Mouse (Mus musculus): ENCODE measurements at regions not wholly inside any gene's neighbourhood (a gene's known extent, or its start where the extent isn't known, plus 50 kb on each side); places are given as distances from the start of the nearest gene placed in this dataset.
A peak's percentile ranks its signal among the peaks of the same experiment; 100 is the strongest.

GRCm38 (mm10) chr19:44696773-44697172 is 59.1 kb upstream of the Pax2 start:
- 0 out of 2 replicates have a peak, but pooled peaks cover 5% of the 10 kb centered on the region for H3K4me1 ChIP-seq (ENCODE audit: insufficient read depth, low read length)
- H3K4me3 ChIP-seq (ENCODE audit: low read length) = no peak overlapping the region
- no peak overlapping the region for H3K27ac ChIP-seq
- no peaks in the 10 kb centered on the region for H3K36me3 ChIP-seq (ENCODE audit: insufficient read depth, low read length)
- ATAC-seq (no peak), DNase-seq (ENCODE audit: low spot score) (no peak)
- peaks cover 32% of the 10 kb centered on the region for H3K27me3 ChIP-seq (ENCODE audit: insufficient read depth, low read length)
- WGBS = 30% methylated on average over 9 of the region's 9 CpGs
- no peaks in the 10 kb centered on the region for H3K9me3 ChIP-seq (ENCODE audit: low read length)
- H3K4me2 ChIP-seq (ENCODE audit: low read depth, low read length) = no peak overlapping the region
- H3K9ac ChIP-seq (replicated peaks; ENCODE audit: low read length) = no peak overlapping the region
- TF ChIP-seq CTCF (IDR thresholded peaks at IDR 0.05; ENCODE audit: low read depth) = no peak

- DNase-seq (ENCODE audit: low spot score) (peak; percentile 41), ATAC-seq (no peak)
- Histone ChIP-seq H3K4me3 (ENCODE audit: low read length) (no peak overlapping the region), H3K27me3 (ENCODE audit: insufficient read depth, low read length) (peaks cover 32% of the 10 kb centered on the region), H3K9ac (replicated peaks; ENCODE audit: low read length) (no peak overlapping the region), H3K4me1 (ENCODE audit: insufficient read depth, low read length) (no peaks in the 10 kb centered on the region), H3K9me3 (ENCODE audit: low read length) (no peaks in the 10 kb centered on the region), H3K36me3 (ENCODE audit: insufficient read depth, low read length) (no peaks in the 10 kb centered on the region), H3K4me2 (ENCODE audit: low read depth, low read length) (0 out of 2 replicates have a peak overlapping the region, but pooled peaks have one; percentile 8), H3K27ac (0 out of 2 replicates have a peak overlapping the region, but pooled peaks have one; percentile 8)
- WGBS = 18% methylated on average over 21 of the region's 21 CpGs
- no peak for TF ChIP-seq CTCF (IDR thresholded peaks at IDR 0.05; ENCODE audit: low read depth)
Observed at GRCm38 (mm10) chr19:44698382-44699256, 57.2 kb upstream of the Pax2 start.
